Mouse (Mus musculus) heart, embryonic 16.5 days (tissue): ENCODE data around the gene Prpf8. TPM values are rescaled to one million over a fixed set of nuclear protein-coding genes. Genes with fewer than 3 reads are reported as not detected.

ENCODE experiments used
- ATAC-seq: fragments of 200-750 bp; cut with Nextera tagmentation; replicated peaks from 2 replicates; pipeline ENCODE4 v1.8.0; 2017; ENCODE audit warnings: moderate number of reproducible peaks; ENCODE audit not compliant: insufficient read depth, low FRiP score; ENCODE audit errors: extremely low read depth
- H3K27ac ChIP-seq: fragments of 300-500 bp; sonication (generic); 2 replicates; pipeline ENCODE4 v1.5.1; 2014; ENCODE audit warnings: mild to moderate bottlenecking, low read length, control low read depth, moderate library complexity
- H3K27me3 ChIP-seq: fragments of 300-500 bp; sonication (generic); 2 replicates; pipeline ENCODE4 v1.6.1; 2014; ENCODE audit warnings: low read length, mixed read lengths; ENCODE audit not compliant: control insufficient read depth, insufficient read depth
- H3K36me3 ChIP-seq: fragments of 300-500 bp; sonication (generic); 2 replicates; pipeline ENCODE4 v1.6.1; 2014; ENCODE audit not compliant: control insufficient read depth, insufficient read depth
- H3K4me1 ChIP-seq: fragments of 300-500 bp; sonication (generic); 2 replicates; pipeline ENCODE4 v1.6.1; 2014; ENCODE audit warnings: low read length, mixed read lengths; ENCODE audit not compliant: control insufficient read depth, insufficient read depth
- H3K4me2 ChIP-seq: fragments of 300-500 bp; sonication (generic); 2 replicates; pipeline ENCODE4 v1.6.1; 2014; ENCODE audit warnings: low read depth, mild to moderate bottlenecking, control low read depth, low read length
- H3K4me3 ChIP-seq: fragments of 300-500 bp; sonication (generic); 2 replicates; pipeline ENCODE4 v1.5.1; 2014; ENCODE audit warnings: mild to moderate bottlenecking, control low read depth, low read length
- H3K9ac ChIP-seq: fragments of 300-500 bp; sonication (generic); 2 replicates; pipeline ENCODE4 v1.6.1; 2014; ENCODE audit warnings: low read length, control low read depth
- H3K9me3 ChIP-seq: fragments of 300-500 bp; sonication (generic); replicated peaks from 2 replicates; pipeline ENCODE4 v1.6.1; 2016; ENCODE audit warnings: low read length; ENCODE audit not compliant: control insufficient read depth
- WGBS: fragments of 180-500 bp; shearing (Covaris S2); extraction: QIAGEN DNeasy Blood & Tissue Kit; methylation state at CpG from one replicate; pipeline ENCODE4 v1.1.7; 2014; 5-methylcytosine and 5-hydroxymethylcytosine counted together
- polyA plus RNA-seq: library from polyadenylated mRNA; unstranded; fragments of >200 nt; fragmentation: Nextera tagmentation; extraction: Ambion mirVana; gene quantifications from 2 replicates; pipeline ENCODE4 v1.2.1, GENCODE M21; 2015

Prpf8 gene
- polyA plus RNA-seq, 1 experiment from 2014 or later = 31.4 TPM

- no peak overlapping the region for H3K4me3 ChIP-seq
- ATAC-seq = no peak
- no peaks in the 10 kb centered on the region for H3K27me3 ChIP-seq
- no peaks in the 10 kb centered on the region for H3K36me3 ChIP-seq
- peaks cover 34% of the 10 kb centered on the region for H3K4me1 ChIP-seq
- peak overlapping the region; percentile 54 for H3K9ac ChIP-seq
- H3K27ac ChIP-seq = peak overlapping the region; percentile 73
- WGBS = 62% methylated on average over 9 of the region's 9 CpGs
- H3K9me3 ChIP-seq = no peaks in the 10 kb centered on the region
- no peak overlapping the region for H3K4me2 ChIP-seq
These were observed 51.8 kb downstream of the Prpf8 start for GRCm38 (mm10) chr11:75538184-75538969.

GRCm38 (mm10) chr11:75538970-75539299, 52.3 kb downstream of the Prpf8 start:
- Histone ChIP-seq H3K4me1 (peaks cover 34% of the 10 kb centered on the region), H3K4me3 (no peak overlapping the region), H3K27me3 (no peaks in the 10 kb centered on the region), H3K27ac (0 out of 2 replicates have a peak overlapping the region, but pooled peaks have one; percentile 18), H3K36me3 (no peaks in the 10 kb centered on the region), H3K9me3 (no peaks in the 10 kb centered on the region), H3K4me2 (no peak overlapping the region), H3K9ac (no peak overlapping the region)
- WGBS = 68% methylated on average over 13 of the region's 13 CpGs
- no peak for ATAC-seq

- Histone ChIP-seq H3K27ac (peak overlapping the region; percentile 36; the same call in 1 of the 2 replicates), H3K9ac (no peak overlapping the region), H3K4me1 (peaks cover 27% of the 10 kb centered on the region), H3K27me3 (no peaks in the 10 kb centered on the region), H3K9me3 (no peaks in the 10 kb centered on the region), H3K4me3 (no peak overlapping the region), H3K4me2 (no peak overlapping the region), H3K36me3 (no peaks in the 10 kb centered on the region)
- ATAC-seq = no peak
- 87% methylated on average over 8 of the region's 8 CpGs for WGBS
These were observed 53.6 kb downstream of the Prpf8 start for GRCm38 (mm10) chr11:75540209-75540608.

GRCm38 (mm10) chr11:75540710-75541581, 54.3 kb downstream of the Prpf8 start:
- H3K27me3 ChIP-seq = no peaks in the 10 kb centered on the region
- H3K9ac ChIP-seq = no peak overlapping the region
- no peak for ATAC-seq
- no peaks in the 10 kb centered on the region for H3K36me3 ChIP-seq
- no peak overlapping the region for H3K4me3 ChIP-seq
- H3K9me3 ChIP-seq = no peaks in the 10 kb centered on the region
- no peak overlapping the region for H3K4me2 ChIP-seq
- H3K4me1 ChIP-seq = peaks cover 24% of the 10 kb centered on the region
- peak overlapping the region; percentile 59 for H3K27ac ChIP-seq
- 52% methylated on average over 19 of the region's 19 CpGs for WGBS

- Histone ChIP-seq H3K4me2 (no peak overlapping the region), H3K9ac (no peak overlapping the region), H3K36me3 (no peaks in the 10 kb centered on the region), H3K4me3 (no peak overlapping the region), H3K4me1 (peaks cover 13% of the 10 kb centered on the region), H3K27me3 (no peaks in the 10 kb centered on the region), H3K27ac (no peak overlapping the region), H3K9me3 (no peaks in the 10 kb centered on the region)
- no peak for ATAC-seq
- WGBS = 70% methylated on average over 9 of the region's 9 CpGs
These were observed 58.1 kb downstream of the Prpf8 start for GRCm38 (mm10) chr11:75544713-75545112.

GRCm38 (mm10) chr11:75546057-75546456, 59.4 kb downstream of the Prpf8 start:
- no peaks in the 10 kb centered on the region for H3K36me3 ChIP-seq
- ATAC-seq = no peak
- no peak overlapping the region for H3K4me3 ChIP-seq
- H3K4me1 ChIP-seq = peaks cover 12% of the 10 kb centered on the region
- H3K27ac ChIP-seq = no peak overlapping the region
- no peaks in the 10 kb centered on the region for H3K27me3 ChIP-seq
- WGBS = 66% methylated on average over 4 of the region's 4 CpGs
- no peak overlapping the region for H3K4me2 ChIP-seq
- no peak overlapping the region for H3K9ac ChIP-seq
- no peaks in the 10 kb centered on the region for H3K9me3 ChIP-seq

- H3K27ac ChIP-seq = no peak overlapping the region
These were observed 63.1 kb downstream of the Prpf8 start for GRCm38 (mm10) chr11:75549658-75550111.

GRCm38 (mm10) chr11:75550200-75550946, 63.8 kb downstream of the Prpf8 start:
- Histone ChIP-seq H3K36me3 (no peaks in the 10 kb centered on the region), H3K4me3 (no peak overlapping the region), H3K9me3 (no peaks in the 10 kb centered on the region), H3K27me3 (no peaks in the 10 kb centered on the region), H3K4me1 (peaks cover 28% of the 10 kb centered on the region), H3K9ac (no peak overlapping the region), H3K4me2 (no peak overlapping the region), H3K27ac (no peak overlapping the region)
- 74% methylated on average over 12 of the region's 12 CpGs for WGBS
- ATAC-seq = no peak

More at GRCm38 (mm10) chr11:75549658-75550111, 63.1 kb downstream of the Prpf8 start:
- no peak; the same call in 1 of the 2 replicates for ATAC-seq
- Histone ChIP-seq H3K9ac (peak overlapping the region; percentile 31; the same call in 1 of the 2 replicates), H3K4me3 (no peak overlapping the region), H3K9me3 (no peaks in the 10 kb centered on the region), H3K36me3 (no peaks in the 10 kb centered on the region), H3K27me3 (no peaks in the 10 kb centered on the region), H3K4me1 (peaks cover 28% of the 10 kb centered on the region), H3K4me2 (no peak overlapping the region)
- 29% methylated on average over 5 of the region's 5 CpGs for WGBS
